Mouse (Mus musculus) brain, embryonic 14.5 days (tissue): ENCODE data around the gene Cluap1.

Source experiments
- CTCF ChIP-seq: fragments of 200-500 bp; IDR thresholded peaks from 2 replicates; pipeline ENCODE4 v1.5.1; 2012; ENCODE audit warnings: inconsistent platforms, mild to moderate bottlenecking, moderate library complexity, borderline replicate concordance; ENCODE audit not compliant: insufficient read depth, insufficient read length; ENCODE audit errors: extremely low read depth
- POLR2A ChIP-seq: fragments of 200-500 bp; IDR thresholded peaks from 2 replicates; pipeline ENCODE4 v1.6.1; 2012; ENCODE audit warnings: mild to moderate bottlenecking, inconsistent platforms, borderline replicate concordance; ENCODE audit not compliant: poor library complexity, insufficient read depth, insufficient read length, severe bottlenecking; ENCODE audit errors: extremely low read depth

GRCm38 (mm10) chr16:3983146-3983700 is 74.6 kb downstream of the Cluap1 start:
- TF ChIP-seq CTCF, result no peak
- no peak for TF ChIP-seq POLR2A
